Mouse (Mus musculus) G1E-ER4 (cell line): Measurements from ENCODE around the gene Sim1. TPM values are rescaled to one million over a fixed set of nuclear protein-coding genes. Genes with fewer than 3 reads are reported as not detected.

ENCODE experiments used
- GATA1 ChIP-seq: IDR thresholded peaks from one replicate; pipeline ENCODE4 v1.8.0; 2012; ENCODE audit warnings: low read length, inconsistent platforms
- polyA plus RNA-seq: library from polyadenylated mRNA; stranded (reverse); fragments of >175 nt; gene quantifications from 2 replicates; pipeline ENCODE4 v1.2.3, GENCODE M21; 2012

The Sim1 gene
- polyA plus RNA-seq, 1 experiment, result not detected

DNA sequence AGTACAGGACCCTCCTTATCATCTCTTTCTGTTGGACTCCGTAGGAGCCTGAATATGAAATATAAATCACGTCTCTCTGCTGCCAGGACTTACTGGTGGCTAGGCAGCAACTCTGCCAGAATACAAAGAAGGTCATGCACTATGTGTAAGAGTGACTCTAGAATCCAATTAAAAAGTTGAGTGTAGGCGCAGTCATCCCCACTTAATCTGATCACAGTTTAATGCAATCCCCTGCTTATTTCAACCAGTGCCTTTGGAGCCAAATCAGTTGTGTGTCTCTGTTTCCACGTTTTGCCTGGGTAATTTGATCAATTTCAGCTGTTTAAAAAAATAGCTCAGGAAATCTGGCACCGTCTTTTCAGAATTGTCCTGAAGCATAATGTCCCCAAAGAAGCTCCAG lies 34.7 kb downstream of the Sim1 start:
- no peak for TF ChIP-seq GATA1

DNA sequence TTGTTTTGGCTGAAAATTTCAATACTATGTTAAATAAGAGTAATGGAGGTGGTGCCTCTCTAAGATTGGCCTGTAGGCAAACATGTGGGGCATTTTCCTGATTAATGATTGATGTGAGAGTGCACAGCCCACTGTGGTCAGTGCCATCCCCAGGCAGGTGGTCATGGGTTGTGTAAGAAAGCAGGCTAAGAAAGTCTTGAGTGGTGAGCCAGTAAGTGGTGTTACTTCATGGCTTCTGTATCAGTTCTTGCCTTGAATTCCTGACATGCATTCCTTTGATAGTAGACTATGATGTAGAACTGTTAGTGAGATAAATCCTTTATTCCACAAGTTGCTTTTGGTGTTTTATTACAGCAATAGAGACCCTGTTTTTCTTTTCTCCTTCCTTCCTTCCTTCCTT lies 41.1 kb downstream of the Sim1 start:
- TF ChIP-seq GATA1, result no peak

DNA sequence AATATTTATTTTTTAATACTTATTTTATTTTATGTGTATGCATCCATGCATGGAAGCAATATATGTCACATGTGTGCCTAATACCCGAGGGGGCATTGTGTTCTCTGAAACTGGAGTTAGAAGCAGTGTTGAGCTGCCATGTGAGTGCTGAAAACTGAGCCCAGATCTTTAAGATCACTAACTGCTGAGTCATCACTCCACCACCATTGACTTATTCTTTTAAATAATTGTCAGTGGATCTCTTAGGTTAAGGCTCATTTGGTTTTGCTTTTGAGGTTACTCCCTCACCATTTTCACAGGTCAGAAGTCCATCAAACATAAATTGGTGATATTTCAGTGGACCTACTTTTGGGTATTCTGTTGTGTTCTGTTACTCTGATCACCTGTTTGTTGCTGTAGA lies 79.1 kb downstream of the Sim1 start:
- TF ChIP-seq GATA1, result no peak

DNA sequence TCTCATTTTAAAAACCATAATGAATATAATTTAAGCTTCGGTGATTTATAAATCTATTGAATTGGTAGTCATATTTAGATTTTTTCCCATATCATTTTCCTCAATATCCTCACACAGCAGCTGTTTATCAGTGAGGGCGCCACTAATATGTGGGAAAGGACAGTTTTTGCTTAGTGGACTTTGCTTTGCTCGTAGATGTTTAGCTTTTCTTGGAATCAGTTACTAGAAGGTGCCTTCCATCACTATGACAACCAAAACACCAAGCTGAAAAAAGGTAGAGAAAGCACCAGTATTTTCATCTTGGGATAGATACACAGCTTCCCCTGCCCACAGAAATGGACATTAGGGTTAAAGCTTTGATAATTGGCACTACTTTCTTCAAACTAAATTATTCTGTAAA lies 87.3 kb downstream of the Sim1 start:
- TF ChIP-seq GATA1, result no peak

DNA sequence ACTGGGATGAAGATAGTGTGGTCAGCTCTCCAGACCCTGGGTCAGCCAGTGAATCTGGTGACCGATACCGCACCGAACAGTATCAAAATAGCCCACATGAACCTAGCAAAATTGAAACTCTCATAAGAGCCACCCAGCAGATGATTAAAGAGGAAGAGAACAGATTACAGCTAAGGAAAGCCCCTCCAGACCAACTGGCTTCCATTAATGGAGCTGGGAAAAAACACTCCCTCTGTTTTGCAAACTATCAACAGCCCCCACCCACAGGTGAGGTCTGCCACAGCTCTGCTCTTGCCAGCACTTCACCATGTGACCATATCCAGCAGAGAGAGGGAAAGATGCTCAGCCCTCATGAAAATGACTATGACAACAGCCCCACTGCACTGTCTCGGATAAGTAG lies 89.1 kb downstream of the Sim1 start:
- TF ChIP-seq GATA1, result no peak

DNA sequence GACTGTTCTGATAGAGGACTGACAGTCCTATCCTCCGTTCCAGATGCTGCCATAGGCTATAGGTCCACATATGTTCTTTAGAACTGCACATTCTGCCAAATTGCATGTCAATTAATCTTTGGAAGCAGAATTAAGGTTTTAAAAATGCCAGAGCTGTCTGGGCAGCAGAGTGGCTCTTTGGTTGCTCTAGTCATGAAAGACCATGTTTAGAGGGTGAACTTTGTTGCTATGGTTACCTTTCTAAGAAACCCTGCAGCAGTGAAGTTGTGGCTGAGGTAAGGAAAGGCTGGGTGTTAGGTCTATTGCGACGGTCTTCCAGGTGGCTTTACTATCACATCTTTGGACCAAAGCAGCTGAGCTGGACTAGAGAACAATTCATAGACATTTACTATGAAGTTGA lies 113.2 kb downstream of the Sim1 start:
- TF ChIP-seq GATA1, result no peak

DNA sequence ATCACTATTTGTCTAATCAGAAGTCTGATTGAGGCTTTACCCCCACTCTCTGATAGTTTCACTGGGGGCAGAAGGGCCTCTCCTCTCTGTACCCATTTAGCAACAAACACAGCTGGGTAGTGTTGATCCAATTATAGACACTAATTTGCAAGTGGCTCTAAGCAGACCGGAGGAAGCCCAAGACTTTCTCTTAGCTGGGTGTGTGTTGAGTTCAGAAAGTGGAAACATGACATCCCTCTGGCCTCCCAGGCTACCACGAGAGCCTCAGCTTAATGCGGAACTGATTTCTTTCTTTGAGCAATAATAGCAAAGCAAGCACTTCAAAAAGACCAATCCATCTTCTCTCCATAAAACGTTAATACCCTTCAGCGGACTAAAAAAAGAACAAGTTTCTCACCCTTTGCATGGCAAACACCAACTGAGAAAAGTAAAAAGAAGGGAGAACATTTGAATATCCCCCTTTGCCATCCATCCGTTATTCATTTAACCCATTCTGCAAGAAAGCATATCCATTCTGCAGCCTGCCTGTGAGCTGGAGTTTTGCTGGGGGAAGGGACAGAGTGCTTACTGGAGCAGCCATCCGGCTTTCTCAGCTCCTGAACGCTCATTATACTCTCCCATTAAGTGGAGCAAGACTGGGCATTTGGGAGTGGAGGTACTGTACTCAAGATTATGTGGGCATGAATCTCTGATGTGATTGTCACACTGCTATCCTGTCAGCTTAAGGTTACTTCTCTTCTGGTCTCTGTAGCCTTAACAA lies 117.0 kb downstream of the Sim1 start:
- TF ChIP-seq GATA1, result no peak

DNA sequence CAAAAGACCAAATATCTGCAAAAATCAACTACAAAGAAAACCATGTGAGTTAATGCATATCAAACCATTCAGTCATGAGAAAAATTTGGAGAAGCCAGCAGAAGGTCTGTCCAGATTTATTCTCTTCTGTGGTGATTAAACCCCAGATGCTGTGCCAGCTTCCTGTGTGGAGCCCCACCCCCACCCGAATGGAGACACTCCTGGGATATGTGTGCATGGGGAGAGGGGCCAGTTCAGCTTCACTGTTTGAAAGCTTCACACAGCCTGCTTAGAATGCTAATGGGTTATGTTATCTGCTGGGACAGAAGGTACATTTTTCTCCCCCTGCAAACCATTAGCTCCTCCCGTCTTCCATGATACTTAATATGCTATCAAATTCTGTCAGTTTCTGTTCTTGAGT lies 120.3 kb downstream of the Sim1 start:
- TF ChIP-seq GATA1, result no peak

DNA sequence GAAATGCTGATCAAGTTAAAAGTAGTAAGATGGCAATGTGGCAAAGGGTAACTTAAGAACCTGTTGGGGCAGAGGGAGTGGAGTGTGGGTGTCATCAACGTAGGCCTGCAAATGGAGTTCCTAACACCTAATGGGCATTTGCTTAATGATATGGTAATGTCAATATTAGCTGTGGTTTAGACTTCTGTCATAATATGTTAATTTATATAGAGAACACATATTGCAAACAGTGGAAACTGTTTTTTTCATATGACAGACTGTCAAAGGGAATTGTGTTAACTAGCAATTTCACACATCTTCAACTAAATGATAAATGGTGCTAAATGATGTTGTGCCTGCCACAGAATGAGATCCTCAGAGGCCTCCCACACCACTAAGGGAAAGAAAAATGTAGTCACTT lies 120.8 kb downstream of the Sim1 start:
- TF ChIP-seq GATA1, result no peak

DNA sequence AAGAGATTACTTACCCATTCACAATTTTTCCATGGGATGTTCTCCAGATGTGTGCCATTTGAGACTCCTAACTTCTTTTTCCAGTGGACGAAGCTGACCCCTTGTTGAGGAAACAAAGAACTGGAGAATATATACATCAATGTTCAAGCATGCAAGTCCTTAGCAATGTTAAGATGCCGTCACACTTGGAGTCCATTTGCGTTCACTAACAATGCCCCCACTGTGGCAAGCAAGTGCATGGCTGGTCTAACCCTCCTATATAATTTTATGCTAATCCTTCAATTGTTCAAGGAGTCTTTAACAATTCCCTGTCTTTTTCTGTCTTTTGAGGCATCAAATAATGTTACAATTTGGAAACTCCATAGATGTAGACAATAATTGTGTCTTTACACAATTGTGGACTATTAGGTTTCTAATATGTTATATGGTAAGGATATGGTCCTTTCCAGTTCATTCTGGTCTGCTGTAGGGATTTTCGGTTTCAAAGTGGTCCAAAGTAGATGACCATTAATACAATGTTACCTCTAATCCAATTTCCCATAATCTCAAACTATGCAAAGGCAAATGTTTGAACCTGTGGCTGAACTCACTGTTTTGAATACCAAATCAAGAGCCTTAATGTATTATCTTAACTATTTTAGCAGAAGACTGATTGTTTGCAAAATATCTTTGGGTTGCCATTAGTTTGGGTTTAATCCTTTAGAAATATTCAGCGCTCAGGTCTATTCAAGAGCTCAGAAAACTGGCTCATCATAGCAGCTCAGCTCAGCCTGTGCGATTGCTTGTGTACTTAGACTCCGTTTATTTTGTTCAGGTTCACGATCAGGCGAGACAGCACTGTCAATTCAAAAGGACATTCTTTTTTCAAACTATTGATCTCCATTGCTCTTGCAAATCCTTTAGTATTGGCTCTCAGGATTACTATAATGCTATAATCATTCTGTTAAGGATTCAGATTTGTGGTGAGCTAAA lies 129.0 kb downstream of the Sim1 start:
- TF ChIP-seq GATA1, result no peak
